Mouse (Mus musculus): ENCODE results near the gene Mid1.
"Not testable (repeated sequence)": the region's sequence is repeated elsewhere in the genome, so short reads cannot be mapped to it uniquely, and the experiment has no call there.

The Mid1 gene

GRCm38 (mm10) chrX:170020690-170021050 is 335.7 kb downstream of the Mid1 start:
- DNase-seq, result peak; percentile 75

GRCm38 (mm10) chrX:170021205-170021604 is 336.2 kb downstream of the Mid1 start:
- not testable (repeated sequence) for DNase-seq

GRCm38 (mm10) chrX:170021750-170022461 is 336.9 kb downstream of the Mid1 start:
- DNase-seq, result peak; percentile 61

Measured in thymus, postnatal 25 days (tissue).